Mouse (Mus musculus): Measurements from ENCODE around the gene Sema4c.

- TF ChIP-seq CTCF (IDR thresholded peaks at IDR 0.05; ENCODE audit: control insufficient read depth, insufficient read depth, insufficient read length) = no peak
- no peak for TF ChIP-seq CEBPB (IDR thresholded peaks at IDR 0.05; ENCODE audit: low read depth)
- no peak for TF ChIP-seq FOSL1 (IDR thresholded peaks at IDR 0.05; ENCODE audit: insufficient read depth, low read length, poor library complexity, severe bottlenecking)
- no peak for TF ChIP-seq USF1 (IDR thresholded peaks at IDR 0.05; ENCODE audit: low read depth)
Observed at GRCm38 (mm10) chr1:36530962-36531361, 27.2 kb downstream of the Sema4c start.
